Mouse (Mus musculus) MEL (cell line): ENCODE measurements around the gene Tmem132d. TPM values are rescaled to one million over a fixed set of nuclear protein-coding genes. Genes with fewer than 3 reads are reported as not detected.

Experiments used
- DNase-seq: peaks from one replicate; pipeline ENCODE4 v3.0.0; 2011; ENCODE audit warnings: low read depth, low spot score
- H3K27ac ChIP-seq: 2 replicates; pipeline ENCODE4 v1.5.1; 2012; ENCODE audit warnings: low read depth, mild to moderate bottlenecking, control low read depth, low read length, moderate library complexity; ENCODE audit not compliant: control insufficient read depth
- H3K27me3 ChIP-seq, 2 experiments: fragments of 150-350 bp in 1 of 2; sonication (generic) in 1 of 2; 2 replicates each; pipeline ENCODE4 v1.6.1; 2012; ENCODE audit warnings: low read length in 2 of 2, mild to moderate bottlenecking in 2 of 2, improper control_type of control experiment in 1 of 2, moderate library complexity in 1 of 2; ENCODE audit not compliant: insufficient read depth in 2 of 2, control insufficient read depth in 1 of 2
- H3K36me3 ChIP-seq, 2 experiments: 2 replicates each; pipeline ENCODE4 v1.6.1; 2012 to 2014; ENCODE audit warnings: low read length in 2 of 2, improper control_type of control experiment in 1 of 2, inconsistent platforms in 1 of 2, mild to moderate bottlenecking in 1 of 2; ENCODE audit not compliant: insufficient read depth in 2 of 2, control insufficient read depth in 1 of 2
- H3K4me1 ChIP-seq, 2 experiments: fragments of 150-350 bp in 1 of 2; sonication (generic) in 1 of 2; 2 replicates each; pipeline ENCODE4 v1.6.1; 2012; ENCODE audit warnings: low read length in 2 of 2, improper control_type of control experiment in 1 of 2, mild to moderate bottlenecking in 1 of 2; ENCODE audit not compliant: insufficient read depth in 2 of 2, control insufficient read depth in 1 of 2
- H3K4me3 ChIP-seq, 2 experiments: fragments of 150-350 bp in 1 of 2; sonication (generic) in 1 of 2; 2 replicates each; pipeline ENCODE4 v1.5.1; 2012; ENCODE audit warnings: low read depth in 2 of 2, low read length in 2 of 2, mild to moderate bottlenecking in 2 of 2, moderate library complexity in 2 of 2, control low read depth in 1 of 2, improper control_type of control experiment in 1 of 2; ENCODE audit not compliant: control insufficient read depth in 1 of 2, insufficient read depth in 1 of 2
- H3K79me2 ChIP-seq: 2 replicates; pipeline ENCODE4 v1.6.1; 2012; ENCODE audit warnings: mild to moderate bottlenecking, low read length, moderate library complexity; ENCODE audit not compliant: control insufficient read depth, poor library complexity, insufficient read depth
- H3K9ac ChIP-seq: 2 replicates; pipeline ENCODE4 v1.6.1; 2012; ENCODE audit warnings: low read depth, mild to moderate bottlenecking, control low read depth, low read length, moderate library complexity; ENCODE audit not compliant: control insufficient read depth, poor library complexity, severe bottlenecking
- H3K9me3 ChIP-seq: fragments of 150-350 bp; sonication (generic); replicated peaks from 2 replicates; pipeline ENCODE4 v1.6.1; 2012; ENCODE audit warnings: mild to moderate bottlenecking, low read length, improper control_type of control experiment, moderate library complexity; ENCODE audit not compliant: insufficient read depth
- CHD1 ChIP-seq: IDR thresholded peaks from 2 replicates; pipeline ENCODE4 v1.6.1; 2012; ENCODE audit warnings: low read depth, mild to moderate bottlenecking, inconsistent platforms, low read length, improper control_type of control experiment
- E2F4 ChIP-seq: IDR thresholded peaks from 2 replicates; pipeline ENCODE4 v1.6.1; 2011; ENCODE audit warnings: low read depth, low read length, improper control_type of control experiment, borderline replicate concordance
- EP300 ChIP-seq, 2 experiments: IDR thresholded peaks; 2 replicates each; pipeline ENCODE4 v1.6.1; 2011; ENCODE audit warnings: improper control_type of control experiment in 2 of 2, low read length in 2 of 2, low read depth in 1 of 2, mild to moderate bottlenecking in 1 of 2
- ETS1 ChIP-seq: IDR thresholded peaks from 2 replicates; pipeline ENCODE4 v1.6.1; 2012; ENCODE audit warnings: low read depth, mild to moderate bottlenecking, inconsistent platforms, low read length, improper control_type of control experiment, moderate library complexity
- GABPA ChIP-seq: IDR thresholded peaks from 2 replicates; pipeline ENCODE4 v1.6.1; 2012; ENCODE audit warnings: low read depth, mild to moderate bottlenecking, inconsistent platforms, low read length, improper control_type of control experiment, moderate library complexity
- HCFC1 ChIP-seq: IDR thresholded peaks from 2 replicates; pipeline ENCODE4 v1.6.1; 2012; ENCODE audit warnings: low read depth, mild to moderate bottlenecking, inconsistent platforms, low read length, improper control_type of control experiment, moderate library complexity
- JUND ChIP-seq: IDR thresholded peaks from 2 replicates; pipeline ENCODE4 v1.6.1; 2011; ENCODE audit warnings: low read depth, mild to moderate bottlenecking, improper control_type of control experiment, low read length
- MAFK ChIP-seq: IDR thresholded peaks from 2 replicates; pipeline ENCODE4 v1.6.1; 2011; ENCODE audit warnings: low read depth, mild to moderate bottlenecking, low read length, improper control_type of control experiment, borderline replicate concordance
- MAX ChIP-seq: IDR thresholded peaks from 2 replicates; pipeline ENCODE4 v1.6.1; 2011; ENCODE audit warnings: low read length, improper control_type of control experiment
- MAZ ChIP-seq: IDR thresholded peaks from 2 replicates; pipeline ENCODE4 v1.6.1; 2012; ENCODE audit warnings: low read depth, mild to moderate bottlenecking, inconsistent platforms, low read length, improper control_type of control experiment
- MEF2A ChIP-seq: IDR thresholded peaks from 2 replicates; pipeline ENCODE4 v1.6.1; 2014; ENCODE audit warnings: low read depth, mild to moderate bottlenecking, inconsistent platforms, low read length, improper control_type of control experiment; ENCODE audit not compliant: poor library complexity, insufficient replicate concordance, severe bottlenecking; ENCODE audit errors: extremely low read depth
- MXI1 ChIP-seq: IDR thresholded peaks from 2 replicates; pipeline ENCODE4 v1.6.1; 2011; ENCODE audit warnings: mild to moderate bottlenecking, low read depth, low read length, improper control_type of control experiment
- MYC ChIP-seq: IDR thresholded peaks from 2 replicates; pipeline ENCODE4 v1.6.1; 2011; ENCODE audit warnings: low read depth, mild to moderate bottlenecking, low read length, improper control_type of control experiment, moderate library complexity
- POLR2A ChIP-seq, 2 experiments: IDR thresholded peaks; 2 replicates each; pipeline ENCODE4 v1.6.1; 2011 to 2012; ENCODE audit warnings: low read length in 2 of 2, mild to moderate bottlenecking in 2 of 2, control low read depth in 1 of 2, improper control_type of control experiment in 1 of 2, low read depth in 1 of 2, moderate library complexity in 1 of 2; ENCODE audit not compliant: control insufficient read depth in 1 of 2, insufficient read depth in 1 of 2, poor library complexity in 1 of 2
- POLR2AphosphoS2 ChIP-seq: IDR thresholded peaks from 2 replicates; pipeline ENCODE4 v1.6.1; 2011; ENCODE audit warnings: low read length, improper control_type of control experiment
- RCOR1 ChIP-seq: IDR thresholded peaks from 2 replicates; pipeline ENCODE4 v1.6.1; 2012; ENCODE audit warnings: low read depth, mild to moderate bottlenecking, inconsistent platforms, low read length, improper control_type of control experiment
- SMC3 ChIP-seq: IDR thresholded peaks from 2 replicates; pipeline ENCODE4 v1.6.1; 2011; ENCODE audit warnings: low read depth, low read length, improper control_type of control experiment
- TAL1 ChIP-seq: IDR thresholded peaks from 2 replicates; pipeline ENCODE4 v1.6.1; 2012; ENCODE audit warnings: mild to moderate bottlenecking, inconsistent platforms, low read length, moderate library complexity, mixed read lengths
- TBP ChIP-seq: IDR thresholded peaks from 2 replicates; pipeline ENCODE4 v1.8.0; 2011; ENCODE audit warnings: low read depth, low read length, improper control_type of control experiment
- polyA plus RNA-seq, 2 experiments: library from polyadenylated mRNA; stranded (reverse) in 1 of 2; unstranded in 1 of 2; fragments of >175 nt in 1 of 2; fragments of >200 nt in 1 of 2; gene quantifications; 2 replicates each; pipeline versions ENCODE4 v1.2.1 to v1.2.4; 2012; ENCODE audit warnings: low replicate concordance in 2 of 2, low read depth in 1 of 2; ENCODE audit not compliant: insufficient read length in 2 of 2, insufficient read depth in 1 of 2, missing spikeins in 1 of 2
- total RNA-seq: library from RNA; depleted of rRNA; stranded (reverse); fragments of 300-350 nt; gene quantifications from 2 replicates; pipeline ENCODE4 v1.2.3, GENCODE M21; 2012

Gene Tmem132d
- total and polyA plus RNA-seq, 3 experiments = not detected

DNA sequence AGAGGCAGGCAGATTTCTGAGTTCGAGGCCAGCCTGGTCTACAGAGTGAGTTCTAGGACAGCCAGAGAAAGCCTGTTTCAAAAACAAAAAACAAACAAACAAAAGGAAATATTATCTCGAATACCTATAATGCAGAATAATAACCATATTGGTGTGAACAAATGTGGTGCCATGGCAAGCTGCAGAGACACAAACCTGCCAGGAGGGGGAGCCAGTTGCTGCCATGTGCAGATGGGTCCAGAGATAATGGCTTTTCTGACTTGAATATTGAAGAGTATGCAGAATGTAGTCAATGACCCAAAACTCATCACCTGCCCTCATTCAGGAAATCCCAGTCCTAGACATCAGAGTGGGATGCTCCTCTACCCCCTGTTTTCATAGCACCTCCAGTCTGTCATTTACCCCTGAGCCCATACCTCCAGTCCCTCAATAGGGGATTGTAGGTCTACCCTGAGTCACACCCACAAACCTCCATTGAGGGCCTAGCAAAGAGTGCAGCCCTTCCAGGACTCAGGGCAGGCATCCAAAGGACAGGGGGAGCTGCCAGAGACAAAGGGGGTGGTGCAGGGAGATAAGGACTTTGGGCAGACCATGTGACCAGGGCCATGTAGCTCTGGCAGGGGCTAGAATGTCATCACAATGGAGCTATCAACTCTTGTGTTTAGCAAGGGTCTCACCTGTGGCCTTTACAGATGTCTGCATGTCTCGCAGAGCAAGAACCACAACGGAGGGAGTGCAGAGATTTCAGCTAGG lies 676.0 kb downstream of the Tmem132d start (continued):
- TF ChIP-seq GABPA (no peak), MAZ (no peak), POLR2AphosphoS2 (no peak), CHD1 (no peak), POLR2A (IDR thresholded peaks at IDR 0.05; ENCODE audit: control insufficient read depth in 1 of 2, insufficient read depth in 1 of 2, low read depth in 1 of 2, low read length in 2 of 2, poor library complexity in 1 of 2) (no peak), ETS1 (0 out of 2 replicates have a peak, but pooled peaks have one; percentile 11), MAFK (no peak), TBP (no peak)

DNA sequence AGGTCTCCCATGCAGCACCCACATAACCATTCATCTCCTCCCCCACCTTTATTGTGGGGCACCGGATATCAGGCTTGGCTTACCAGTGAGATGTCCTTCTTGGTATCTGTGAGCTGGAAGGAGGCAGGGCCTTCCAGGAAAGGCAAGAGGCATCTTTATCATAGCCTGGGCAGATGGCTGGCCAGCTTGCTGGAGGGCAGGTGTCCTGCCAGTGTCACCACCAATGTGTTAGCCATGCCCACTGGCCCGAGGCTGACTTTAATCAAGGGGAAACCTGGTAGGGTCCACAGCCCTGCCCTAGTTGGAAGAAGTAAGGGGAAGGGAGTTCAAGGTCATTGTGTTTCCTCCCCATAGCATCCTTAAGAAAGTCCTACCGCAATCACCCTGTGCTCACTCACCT lies 676.9 kb downstream of the Tmem132d start:
- Histone ChIP-seq H3K4me1 (peaks cover 0 to 9% of the 10 kb centered on the region in 2 experiments; a peak in 1 of 4 replicates), H3K27me3 (no peaks in the 10 kb centered on the region), H3K9ac (no peak overlapping the region), H3K9me3 (no peaks in the 10 kb centered on the region), H3K4me3 (no peak overlapping the region), H3K27ac (no peak overlapping the region), H3K36me3 (peaks cover 0 to 3% of the 10 kb centered on the region in 2 experiments; a peak in 1 of 4 replicates), H3K79me2 (no peaks in the 10 kb centered on the region)
- DNase-seq = no peak
- no peak for TF ChIP-seq MEF2A
- TF ChIP-seq GABPA = no peak
- TF ChIP-seq TBP = no peak
- TF ChIP-seq POLR2AphosphoS2 = no peak
- no peak for TF ChIP-seq CHD1
- TF ChIP-seq TAL1 = no peak
- no peak for TF ChIP-seq MAZ
- TF ChIP-seq EP300 (IDR thresholded peaks at IDR 0.05; ENCODE audit: low read depth in 1 of 2, low read length in 2 of 2) = no peak

DNA sequence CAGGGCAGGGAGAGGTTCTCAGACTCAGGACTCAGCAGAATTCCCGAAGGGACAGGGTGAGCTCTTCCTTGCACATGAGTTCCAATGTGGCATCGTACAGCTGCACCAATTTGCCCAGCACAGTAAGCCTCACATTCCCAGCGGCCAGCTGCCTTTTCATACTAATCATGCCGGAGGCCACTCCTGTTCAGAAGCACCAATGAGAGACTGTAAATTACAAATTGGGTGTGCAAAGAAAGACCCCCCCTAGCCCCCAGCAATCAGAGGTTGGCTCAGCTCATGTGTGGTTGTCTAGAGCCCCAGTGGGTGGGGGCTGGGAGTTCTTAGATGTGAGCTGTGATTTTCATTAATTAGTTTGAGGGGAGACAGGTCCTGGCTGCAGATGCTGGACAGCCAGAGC lies 677.3 kb downstream of the Tmem132d start:
- H3K27me3 ChIP-seq = no peaks in the 10 kb centered on the region
- no peak overlapping the region for H3K27ac ChIP-seq
- H3K36me3 ChIP-seq = peaks cover 0 to 3% of the 10 kb centered on the region in 2 experiments; a peak in 1 of 4 replicates
- H3K4me3 ChIP-seq = no peak overlapping the region
- TF ChIP-seq TBP = no peak
- TF ChIP-seq HCFC1 = no peak
- no peak for TF ChIP-seq MAX
- no peak for TF ChIP-seq SMC3
- TF ChIP-seq MAZ = no peak
- no peak for TF ChIP-seq EP300 (IDR thresholded peaks at IDR 0.05; ENCODE audit: low read depth in 1 of 2, low read length in 2 of 2)
- no peak for TF ChIP-seq JUND
- TF ChIP-seq MYC = no peak
- no peak for TF ChIP-seq RCOR1
- no peak for TF ChIP-seq CHD1
- TF ChIP-seq MXI1 = no peak
- TF ChIP-seq E2F4 = no peak
- peaks cover 0 to 9% of the 10 kb centered on the region in 2 experiments; a peak in 2 of 4 replicates for H3K4me1 ChIP-seq
- H3K9me3 ChIP-seq = no peaks in the 10 kb centered on the region
- H3K9ac ChIP-seq = no peak overlapping the region
- DNase-seq = no peak
- H3K79me2 ChIP-seq = no peaks in the 10 kb centered on the region
